9 mouse cellular contexts compared by ENCODE assay signal in the genomic region with DNA sequence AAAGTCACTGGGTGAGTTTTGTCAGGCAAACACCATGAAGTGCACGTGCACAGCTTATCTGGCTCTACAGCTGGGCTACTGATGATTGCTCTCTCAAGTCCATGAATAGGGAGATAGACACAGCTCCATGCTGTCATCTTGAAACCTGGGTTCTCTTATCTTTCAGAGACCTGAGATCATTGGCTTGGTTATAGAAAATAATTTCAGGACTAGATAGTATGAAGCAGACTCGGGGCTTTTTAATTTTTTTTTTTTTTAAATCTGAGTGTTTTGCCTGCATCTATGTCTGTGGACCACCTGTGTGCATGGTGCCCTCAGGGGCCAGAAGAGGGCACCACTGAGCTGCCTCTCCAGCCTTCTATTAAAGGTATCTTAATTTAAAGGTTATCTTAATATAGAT. TPM values are rescaled to one million over a fixed set of nuclear protein-coding genes. Genes with fewer than 3 reads are reported as not detected.
DNase-seq lines count a peak whose midpoint lies in the region; TF ChIP-seq lines count a peak whose summit lies in the region.
"Had no signal": no experiment of that assay in that cellular context is flagged by ENCODE, and none has a peak within 500 bp of the region (broad histone marks: within the 10 kb centered on the region; RNA-seq: fewer than 3 reads in every experiment).

No protein-coding gene starts in this region.

- WGBS in heart, embryonic 10.5 days: 10% methylated on average over 2 of the region's 2 CpGs

- no peak overlapping the region for H3K4me3 ChIP-seq in heart, embryonic 10.5 days
- no peak overlapping the region for H3K4me3 ChIP-seq in MEL (ENCODE audit: control insufficient read depth in 1 of 2, insufficient read depth in 1 of 2, low read depth in 2 of 2, low read length in 2 of 2)
- H3K4me3 ChIP-seq: midbrain, embryonic 12.5 days had no signal

- H3K9ac ChIP-seq in MEL (ENCODE audit: control insufficient read depth, low read depth, low read length, poor library complexity, severe bottlenecking): no peak overlapping the region
- H3K9ac ChIP-seq: midbrain, embryonic 12.5 days had no signal

- H3K36me3 ChIP-seq in heart, embryonic 10.5 days: peaks cover 22% of the 10 kb centered on the region
- peaks cover 6 to 9% of the 10 kb centered on the region in 2 experiments; a peak in 3 of 4 replicates for H3K36me3 ChIP-seq in MEL (ENCODE audit: control insufficient read depth in 1 of 2, insufficient read depth in 2 of 2, low read length in 2 of 2)

- H3K9me3 ChIP-seq in heart, embryonic 10.5 days: no peaks in the 10 kb centered on the region
- no peaks in the 10 kb centered on the region for H3K9me3 ChIP-seq in MEL (replicated peaks; ENCODE audit: insufficient read depth, low read length)
- H3K9me3 ChIP-seq: midbrain, embryonic 12.5 days had no signal

- no peak for TF ChIP-seq POLR2A in MEL (IDR thresholded peaks at IDR 0.05; ENCODE audit: control insufficient read depth in 1 of 2, insufficient read depth in 1 of 2, low read depth in 1 of 2, low read length in 2 of 2, poor library complexity in 1 of 2)

- H3K27me3 ChIP-seq in heart, embryonic 10.5 days (ENCODE audit: insufficient read depth, poor library complexity, severe bottlenecking): no peaks in the 10 kb centered on the region
- H3K27me3 ChIP-seq in MEL (ENCODE audit: control insufficient read depth in 1 of 2, insufficient read depth in 2 of 2, low read length in 2 of 2): no peaks in the 10 kb centered on the region
- H3K27me3 ChIP-seq: midbrain, embryonic 12.5 days had no signal

- H3K27ac ChIP-seq in heart, embryonic 10.5 days: no peak overlapping the region
- no peak overlapping the region for H3K27ac ChIP-seq in MEL (ENCODE audit: control insufficient read depth, low read depth, low read length)
- H3K27ac ChIP-seq: midbrain, embryonic 12.5 days had no signal

- H3K79me2 ChIP-seq in MEL (ENCODE audit: control insufficient read depth, insufficient read depth, low read length, poor library complexity): no peaks in the 10 kb centered on the region

- TF ChIP-seq EP300 in MEL (IDR thresholded peaks at IDR 0.05; ENCODE audit: low read depth in 1 of 2, low read length in 2 of 2): peak; percentile 81 to 82

- TF ChIP-seq RAD21 in MEL (IDR thresholded peaks at IDR 0.05; ENCODE audit: low read depth, low read length): peak; percentile 15; the same call in 1 of the 2 replicates

- H3K4me1 ChIP-seq in heart, embryonic 10.5 days: peaks cover 30% of the 10 kb centered on the region
- peaks cover 12 to 15% of the 10 kb centered on the region in 2 experiments for H3K4me1 ChIP-seq in MEL (ENCODE audit: control insufficient read depth in 1 of 2, insufficient read depth in 2 of 2, low read length in 2 of 2)
- H3K4me1 ChIP-seq: midbrain, embryonic 12.5 days had no signal

- intact Hi-C loops in heart, postnatal 10 days (cut with DNase I): loop anchor here (1.0 kb wide), 1 partner anchor 36 kb away; no protein-coding TSS in a partner anchor

- peak; percentile 27 to 46 for DNase-seq in heart, postnatal 10 days
- DNase-seq in heart, embryonic 10.5 days (ENCODE audit: low spot score): no peak
- DNase-seq in A20 (ENCODE audit: low read depth, low spot score) (peak; percentile 53), MEL (ENCODE audit: low read depth, low spot score) (peak; percentile 80), liver (peak; percentile 36)
- DNase-seq in thymus, postnatal 25 days: peak; percentile 42
- no peak for DNase-seq in frontal cortex, postnatal 10 days (ENCODE audit: low spot score in 2 of 2)
- no peak for DNase-seq in layer of hippocampus, postnatal 25 days (ENCODE audit: extremely low spot score in 1 of 2, low spot score in 1 of 2)

- TF ChIP-seq CTCF in MEL (IDR thresholded peaks at IDR 0.05 in 2 of 3, conservative IDR thresholded peaks at IDR 0.05 in 1 of 3; ENCODE audit: control insufficient read depth in 1 of 3, insufficient read depth in 1 of 3, low read depth in 2 of 3, low read length in 3 of 3, poor library complexity in 1 of 3, severe bottlenecking in 1 of 3): peak; percentile 66 to 81 (median 69)

TF ChIP-seq in MEL, 35 proteins besides CTCF, POLR2A, EP300 and RAD21 (continues in another document):
- TF ChIP-seq TAL1 (IDR thresholded peaks at IDR 0.05; ENCODE audit: low read length) (peak; percentile 67), E2F4 (IDR thresholded peaks at IDR 0.05; ENCODE audit: borderline replicate concordance, low read depth, low read length) (no peak), TBP (IDR thresholded peaks at IDR 0.05; ENCODE audit: low read depth, low read length) (no peak), MYC (IDR thresholded peaks at IDR 0.05; ENCODE audit: low read depth, low read length) (peak; percentile 93), USF2 (IDR thresholded peaks at IDR 0.05; ENCODE audit: borderline replicate concordance in 1 of 2, insufficient read depth in 1 of 2, low read depth in 1 of 2, low read length in 2 of 2) (no peak), ZKSCAN1 (IDR thresholded peaks at IDR 0.05; ENCODE audit: low read depth, low read length) (no peak), NRF1 (IDR thresholded peaks at IDR 0.05; ENCODE audit: insufficient read depth, low read depth, low read length, poor library complexity, severe bottlenecking) (no peak), GATA1 (IDR thresholded peaks at IDR 0.05; ENCODE audit: low read depth, low read length) (peak; percentile 94), KAT2A (conservative IDR thresholded peaks at IDR 0.05; ENCODE audit: low read depth, low read length) (peak; percentile 34; the same call in 1 of the 2 replicates), ZNF384 (IDR thresholded peaks at IDR 0.05; ENCODE audit: low read depth, low read length) (peak; percentile 86), JUND (IDR thresholded peaks at IDR 0.05; ENCODE audit: low read depth, low read length) (0 out of 2 replicates have a peak, but pooled peaks have one; percentile 47), ELF1 (IDR thresholded peaks at IDR 0.05; ENCODE audit: low read depth, low read length) (no peak), HCFC1 (IDR thresholded peaks at IDR 0.05; ENCODE audit: low read depth, low read length) (0 out of 2 replicates have a peak, but pooled peaks have one; percentile 38), CHD2 (IDR thresholded peaks at IDR 0.05; ENCODE audit: low read length) (no peak), ETS1 (IDR thresholded peaks at IDR 0.05; ENCODE audit: low read depth, low read length) (peak; percentile 100), SMC3 (IDR thresholded peaks at IDR 0.05; ENCODE audit: low read depth, low read length) (peak; percentile 37; the same call in 1 of the 2 replicates), ZMIZ1 (IDR thresholded peaks at IDR 0.05; ENCODE audit: low read depth, low read length) (no peak), USF1 (IDR thresholded peaks at IDR 0.05; ENCODE audit: low read depth, low read length) (peak; percentile 65), MAX (IDR thresholded peaks at IDR 0.05; ENCODE audit: low read length) (peak; percentile 90), GABPA (IDR thresholded peaks at IDR 0.05; ENCODE audit: low read depth, low read length) (no peak), MAFK (IDR thresholded peaks at IDR 0.05; ENCODE audit: borderline replicate concordance, low read depth, low read length) (no peak), POLR2AphosphoS5 (IDR thresholded peaks at IDR 0.05; ENCODE audit: borderline replicate concordance, low read depth, low read length) (no peak), BHLHE40 (IDR thresholded peaks at IDR 0.05; ENCODE audit: borderline replicate concordance, low read depth, low read length) (peak; percentile 100), TCF12 (IDR thresholded peaks at IDR 0.05; ENCODE audit: low read depth, low read length) (peak; percentile 94), MYB (IDR thresholded peaks at IDR 0.05; ENCODE audit: low read depth, low read length) (no peak), MXI1 (IDR thresholded peaks at IDR 0.05; ENCODE audit: low read depth, low read length) (peak; percentile 97), NELFE (IDR thresholded peaks at IDR 0.05; ENCODE audit: low read depth, low read length) (no peak), UBTF (IDR thresholded peaks at IDR 0.05; ENCODE audit: borderline replicate concordance, insufficient read depth, low read depth, low read length) (no peak), MAZ (IDR thresholded peaks at IDR 0.05; ENCODE audit: low read depth, low read length) (0 out of 2 replicates have a peak, but pooled peaks have one; percentile 31), RCOR1 (IDR thresholded peaks at IDR 0.05; ENCODE audit: low read depth, low read length) (peak; percentile 89), SIN3A (IDR thresholded peaks at IDR 0.05; ENCODE audit: low read length) (peak; percentile 97), MEF2A (IDR thresholded peaks at IDR 0.05; ENCODE audit: extremely low read depth, insufficient replicate concordance, low read depth, low read length, poor library complexity, severe bottlenecking) (no peak), CHD1 (IDR thresholded peaks at IDR 0.05; ENCODE audit: low read depth, low read length) (no peak), ZC3H11A (IDR thresholded peaks at IDR 0.05; ENCODE audit: low read depth, low read length) (peak; percentile 0; the same call in 1 of the 2 replicates)

RNA-seq across cellular contexts. Expression of a gene that starts 23.9 kb away (rescaled TPM):
- 10 to 100 TPM; 68.3 to 76.9 TPM for total RNA-seq in heart, postnatal 10 days (2021)
- polyA plus RNA-seq in heart, embryonic 10.5 days (2016; fragmentation: Nextera tagmentation; extraction: Ambion mirVana): 191 and 259 TPM in 2 replicates
- 243 and 265 TPM in 2 replicates for total RNA-seq in MEL (2012; rRNA removed)
- polyA plus RNA-seq in MEL (2012; ENCODE audit: insufficient read depth in 1 of 2, insufficient read length in 2 of 2, low read depth in 1 of 2, low replicate concordance in 2 of 2, missing spikeins in 1 of 2): 100 to 1,000 TPM in 1 of 2 experiments, not detected in 1; 277 TPM
- total RNA-seq in layer of hippocampus, postnatal 25 days (2021): 10 to 100 TPM; 51.8 to 59.7 TPM

RNA-seq across cellular contexts. Expression of a gene that starts 36.9 kb away (rescaled TPM):
- total RNA-seq in heart, postnatal 10 days (2021): 10 to 100 TPM; 12.6 to 18.9 TPM
- polyA plus RNA-seq in heart, embryonic 10.5 days (2016; fragmentation: Nextera tagmentation; extraction: Ambion mirVana): 0.68 and 1.6 TPM in 2 replicates
- total RNA-seq in MEL (2012; rRNA removed): not detected in 2 replicates
- under 1 TPM in 1 of 2 experiments, not detected in 1; 0.07 TPM for polyA plus RNA-seq in MEL (2012; ENCODE audit: insufficient read depth in 1 of 2, insufficient read length in 2 of 2, low read depth in 1 of 2, low replicate concordance in 2 of 2, missing spikeins in 1 of 2)
- total RNA-seq in layer of hippocampus, postnatal 25 days (2021): 10 to 100 TPM; 26.5 to 27.3 TPM

RNA-seq across cellular contexts. Expression of a gene that starts 52.1 kb away (rescaled TPM):
- under 1 TPM; 0.42 to 0.62 TPM for total RNA-seq in heart, postnatal 10 days (2021)
- 0.25 and 0.78 TPM in 2 replicates for polyA plus RNA-seq in heart, embryonic 10.5 days (2016; fragmentation: Nextera tagmentation; extraction: Ambion mirVana)
- 0.04 TPM in 1 of 2 replicates, not detected in the other for total RNA-seq in MEL (2012; rRNA removed)
- under 1 TPM in 1 of 2 experiments, not detected in 1; 0.06 TPM for polyA plus RNA-seq in MEL (2012; ENCODE audit: insufficient read depth in 1 of 2, insufficient read length in 2 of 2, low read depth in 1 of 2, low replicate concordance in 2 of 2, missing spikeins in 1 of 2)
- not detected for total RNA-seq in layer of hippocampus, postnatal 25 days (2021)

Comparison
In these comparisons a context has a peak if more than half of its experiments do, and no peak if none do; other contexts are left out.
1. DNase-seq: peak in heart, postnatal 10 days (2 of 2), A20 (single experiment), MEL (single experiment), liver (single experiment) and thymus, postnatal 25 days (single experiment); none in heart, embryonic 10.5 days (single experiment), frontal cortex, postnatal 10 days (0 of 2) and layer of hippocampus, postnatal 25 days (0 of 2).
2. RNA of a gene that starts 36.9 kb away (total RNA-seq): 26.5 to 27.3 TPM in layer of hippocampus, postnatal 25 days and 12.6 to 18.9 TPM in heart, postnatal 10 days; not detected in MEL; every median in the first group is over 10 times any median in the second.